Mouse (Mus musculus) neural tube, embryonic 12.5 days (tissue): ENCODE results near the gene Znhit6. TPM values are rescaled to one million over a fixed set of nuclear protein-coding genes. Genes with fewer than 3 reads are reported as not detected.

Source experiments
- polyA plus RNA-seq: library from polyadenylated mRNA; unstranded; fragments of >200 nt; fragmentation: Nextera tagmentation; extraction: Ambion mirVana; gene quantifications from 2 replicates; pipeline ENCODE4 v1.2.1, GENCODE M21; 2016

Znhit6 gene
- polyA plus RNA-seq, 1 experiment from 2014 or later = 38.4 TPM

Other genes with a start within 250 kb of the Znhit6 start
- gene Ccn1, start 73.8 kb downstream of the Znhit6 start, polyA plus RNA-seq = 20.2 and 25.4 TPM in 2 replicates
- 51.7 and 53.5 TPM in 2 replicates for gene Ddah1, start 182.5 kb downstream of the Znhit6 start, polyA plus RNA-seq